Mouse (Mus musculus) bone marrow macrophage, adult 2 months (primary cell): ENCODE measurements around the gene Gm5935. TPM values are rescaled to one million over a fixed set of nuclear protein-coding genes. Genes with fewer than 3 reads are reported as not detected.
"Not testable (repeated sequence)": the region's sequence is repeated elsewhere in the genome, so short reads cannot be mapped to it uniquely, and the experiment has no call there.

Experiments
- H3K27ac ChIP-seq: 2 replicates; pipeline ENCODE4 v1.5.1; 2012; ENCODE audit warnings: low read depth, low read length; ENCODE audit not compliant: insufficient read depth
- H3K4me1 ChIP-seq: 2 replicates; pipeline ENCODE4 v1.6.1; 2012; ENCODE audit warnings: low read length; ENCODE audit not compliant: control insufficient read depth, insufficient read depth
- H3K4me3 ChIP-seq: 2 replicates; pipeline ENCODE4 v1.5.1; 2012; ENCODE audit warnings: mild to moderate bottlenecking, low read length, moderate library complexity; ENCODE audit not compliant: insufficient read depth
- polyA plus RNA-seq: library from polyadenylated mRNA; stranded (reverse); fragments of >200 nt; gene quantifications from 2 replicates; pipeline ENCODE4 v1.2.4, GENCODE M21; 2012; ENCODE audit not compliant: missing spikeins, insufficient read depth, insufficient read length

Gm5935 gene
- polyA plus RNA-seq, result not detected in 2 replicates

GRCm38 (mm10) chrX:24775064-24775463, at the start of gene Gm5935:
Gene Gm5935 (minus strand): TSS chrX:24775164.
- not testable (repeated sequence) for H3K4me3 ChIP-seq, H3K4me1 ChIP-seq, H3K27ac ChIP-seq

Other genes with a start within 250 kb of the Gm5935 start
- not detected in 2 replicates for gene Gm4297, start 200.3 kb downstream of the Gm5935 start, polyA plus RNA-seq